Mouse (Mus musculus): ENCODE measurements at regions not wholly inside any gene's neighbourhood (a gene's known extent, or its start where the extent isn't known, plus 50 kb on each side); places are given as distances from the start of the nearest gene placed in this dataset.

- TF ChIP-seq POLR2A (IDR thresholded peaks at IDR 0.05; ENCODE audit: borderline replicate concordance, extremely low read depth, insufficient read depth, insufficient read length, poor library complexity, severe bottlenecking) (no peak), CTCF (IDR thresholded peaks at IDR 0.05; ENCODE audit: borderline replicate concordance, extremely low read depth, insufficient read depth, insufficient read length) (no peak)
Observed at GRCm38 (mm10) chr6:84393519-84394231, 200.0 kb downstream of the Cyp26b1 start.
